Mouse (Mus musculus): ENCODE results near the gene Fbxo46.

DNA sequence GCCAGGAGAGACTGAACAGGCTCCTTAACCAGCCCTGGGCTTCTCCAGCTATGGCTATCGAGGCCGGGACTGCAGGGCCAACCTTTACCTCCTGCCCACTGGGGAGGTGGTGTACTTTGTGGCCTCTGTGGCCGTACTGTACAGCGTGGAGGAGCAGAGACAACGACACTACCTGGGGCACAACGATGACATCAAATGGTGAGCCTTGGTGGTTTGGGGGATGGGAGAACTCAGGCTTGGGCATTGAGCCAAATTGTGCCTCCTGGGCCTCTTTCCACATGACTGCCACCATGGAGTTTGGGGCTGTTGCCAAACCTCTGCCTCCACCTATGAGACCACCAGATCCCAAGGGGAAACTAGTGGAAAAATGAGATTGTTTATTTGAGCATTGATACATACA lies 65.1 kb downstream of the Fbxo46 start:
- TF ChIP-seq KAT2A (IDR thresholded peaks at IDR 0.05; ENCODE audit: insufficient replicate concordance, low read length) (no peak), SIN3A (IDR thresholded peaks at IDR 0.05; ENCODE audit: low read length) (no peak), USF1 (IDR thresholded peaks at IDR 0.05; ENCODE audit: low read depth, low read length) (no peak), SMC3 (IDR thresholded peaks at IDR 0.05; ENCODE audit: low read depth, low read length) (no peak), JUN (IDR thresholded peaks at IDR 0.05; ENCODE audit: insufficient read depth, low read depth, low read length) (no peak), CTCF (conservative IDR thresholded peaks at IDR 0.05 in 1 of 2, IDR thresholded peaks at IDR 0.05 in 1 of 2; ENCODE audit: low read depth in 2 of 2, low read length in 2 of 2) (no peak), ZNF384 (IDR thresholded peaks at IDR 0.05; ENCODE audit: low read depth, low read length) (no peak), ETS1 (conservative IDR thresholded peaks at IDR 0.05; ENCODE audit: low read depth, low read length) (no peak)

Data from CH12.LX (cell line).